Comparison of ENCODE assay signal across 15 mouse cellular contexts in the genomic region with DNA sequence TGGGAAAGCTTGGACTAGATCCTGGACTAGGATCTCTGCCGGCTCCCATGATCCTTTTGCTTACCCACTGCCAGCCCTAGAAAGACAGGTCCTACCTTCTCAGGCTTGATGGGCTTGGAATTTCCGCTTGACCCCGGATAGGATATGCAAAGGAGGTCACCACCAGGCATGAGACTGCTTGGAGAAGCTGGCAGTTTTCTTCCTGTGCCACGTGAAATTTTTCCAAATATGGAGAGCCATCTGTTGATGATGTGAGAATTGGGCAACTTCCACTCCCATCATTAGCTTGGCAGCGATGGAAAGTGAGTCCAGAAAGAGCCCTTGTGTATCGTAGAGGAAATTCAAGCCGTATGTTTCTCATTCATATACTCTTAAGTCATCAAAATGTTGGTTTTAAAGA. TPM values are rescaled to one million over a fixed set of nuclear protein-coding genes. Genes with fewer than 3 reads are reported as not detected.
DNase-seq lines count a peak whose midpoint lies in the region; ATAC-seq and TF ChIP-seq lines count a peak whose summit lies in the region.
"Had no signal": no experiment of that assay in that cellular context is flagged by ENCODE, and none has a peak within 500 bp of the region (broad histone marks: within the 10 kb centered on the region; RNA-seq: fewer than 3 reads in every experiment).

No protein-coding gene starts in this region.

- H3K27ac ChIP-seq in lung, postnatal 0 days (ENCODE audit: low read length): no peak overlapping the region
- H3K27ac ChIP-seq: midbrain, embryonic 13.5 days; neural tube, embryonic 13.5 days; stomach, embryonic 15.5 days had no signal

- no peaks in the 10 kb centered on the region for H3K9me3 ChIP-seq in lung, postnatal 0 days (ENCODE audit: low read length)
- H3K9me3 ChIP-seq: midbrain, embryonic 13.5 days; neural tube, embryonic 13.5 days; stomach, embryonic 15.5 days had no signal

- WGBS in lung, postnatal 0 days: 56% methylated on average over 7 of the region's 7 CpGs

- H3K36me3 ChIP-seq in lung, postnatal 0 days (ENCODE audit: insufficient read depth, low read length): no peaks in the 10 kb centered on the region
- H3K36me3 ChIP-seq: midbrain, embryonic 13.5 days; neural tube, embryonic 13.5 days; stomach, embryonic 15.5 days had no signal

- no peaks in the 10 kb centered on the region for H3K4me1 ChIP-seq in lung, postnatal 0 days (ENCODE audit: insufficient read depth, low read depth, low read length)
- H3K4me1 ChIP-seq: midbrain, embryonic 13.5 days; neural tube, embryonic 13.5 days; stomach, embryonic 15.5 days had no signal

- no peak overlapping the region for H3K4me2 ChIP-seq in lung, postnatal 0 days (replicated peaks; ENCODE audit: low read depth, low read length)
- H3K4me2 ChIP-seq: midbrain, embryonic 13.5 days; neural tube, embryonic 13.5 days; stomach, embryonic 15.5 days had no signal

- ATAC-seq in lung, postnatal 0 days: no peak
- ATAC-seq: inflammation-experienced regulatory T-cells, adult 6 months; midbrain, embryonic 13.5 days had no signal

- no peak overlapping the region for H3K4me3 ChIP-seq in lung, postnatal 0 days (ENCODE audit: low read depth, low read length)
- H3K4me3 ChIP-seq: midbrain, embryonic 13.5 days; neural tube, embryonic 13.5 days; stomach, embryonic 15.5 days had no signal

- DNase-seq in lung, postnatal 0 days (ENCODE audit: low spot score): peak; percentile 12
- no peak for DNase-seq in lung, postnatal 14 days
- peak; percentile 67 for DNase-seq in cerebellum, adult 8-10 months
- DNase-seq in layer of hippocampus, adult 18-20 months (ENCODE audit: low spot score in 2 of 2): peak; percentile 36 to 62
- DNase-seq in adrenal gland, postnatal 25 days: no peak
- DNase-seq in kidney, adult 9 months: no peak
- no peak for DNase-seq in kidney, postnatal 4 days
- DNase-seq: embryo, embryonic 11 days; gastrocnemius, postnatal 36 days; heart, postnatal 10 days; kidney, postnatal 10 days had no signal

- TF ChIP-seq EP300 in lung, postnatal 0 days (IDR thresholded peaks at IDR 0.05): no peak

- no peak overlapping the region for H3K9ac ChIP-seq in lung, postnatal 0 days (replicated peaks; ENCODE audit: low read depth)
- H3K9ac ChIP-seq: midbrain, embryonic 13.5 days; neural tube, embryonic 13.5 days; stomach, embryonic 15.5 days had no signal

- TF ChIP-seq CTCF in lung, postnatal 0 days (IDR thresholded peaks at IDR 0.05): no peak

- no peaks in the 10 kb centered on the region for H3K27me3 ChIP-seq in lung, postnatal 0 days (replicated peaks; ENCODE audit: insufficient read depth, low read length)
- H3K27me3 ChIP-seq: stomach, embryonic 15.5 days had no signal

RNA-seq across cellular contexts. Expression of a gene that starts 39.8 kb away (rescaled TPM):
- 14.6 and 16.1 TPM in 2 replicates for polyA plus RNA-seq in lung, postnatal 0 days (2015; fragmentation: Nextera tagmentation; extraction: Ambion mirVana)
- total RNA-seq in layer of hippocampus, adult 18-20 months (2021): 10 to 100 TPM; 11.9 to 13.5 TPM
- total RNA-seq in adrenal gland, postnatal 25 days (2021): 18.1 and 19.8 TPM in 2 replicates

RNA-seq across cellular contexts. Expression of a gene that starts 39.9 kb away (rescaled TPM):
- polyA plus RNA-seq in lung, postnatal 0 days (2015; fragmentation: Nextera tagmentation; extraction: Ambion mirVana): 25.8 and 27.5 TPM in 2 replicates
- 10 to 100 TPM; 28.9 to 29.1 TPM for total RNA-seq in layer of hippocampus, adult 18-20 months (2021)
- 12.7 and 13.6 TPM in 2 replicates for total RNA-seq in adrenal gland, postnatal 25 days (2021)

Comparison
In these comparisons a context has a peak if more than half of its experiments do, and no peak if none do; other contexts are left out.
1. DNase-seq: peak in lung, postnatal 0 days (single experiment), cerebellum, adult 8-10 months (single experiment) and layer of hippocampus, adult 18-20 months (2 of 2); none in lung, postnatal 14 days (single experiment), adrenal gland, postnatal 25 days (single experiment), kidney, adult 9 months (single experiment) and kidney, postnatal 4 days (0 of 2).